Mouse (Mus musculus): ENCODE results near the gene Gm11084.

Gene Gm11084

GRCm38 (mm10) chr2:72924981-72925380 is 61.5 kb downstream of the Gm11084 start:
- no peak for DNase-seq
